Mouse (Mus musculus) CH12F3 (cell line): ENCODE measurements around the gene Myocd.

ENCODE experiments used
- in situ Hi-C: fragments of 300-500 bp; cut with MboI; formaldehyde crosslinking; loops from 2 replicates; pipeline ENCODE4 v1.14.3; 2020; ENCODE audit warnings: low sequenced_read_pairs

Myocd gene

GRCm38 (mm10) chr11:65148441-65148840 lies 121.3 kb downstream of the Myocd start:
- in situ Hi-C loops = no loop called here

- in situ Hi-C loops = no loop called here
Measured at GRCm38 (mm10) chr11:65142838-65143417, 126.9 kb downstream of the Myocd start.

- in situ Hi-C loops = no loop called here
Measured at GRCm38 (mm10) chr11:65139030-65139429, 130.8 kb downstream of the Myocd start.

GRCm38 (mm10) chr11:65137145-65137652 lies 132.6 kb downstream of the Myocd start:
- in situ Hi-C loops = no loop called here

- in situ Hi-C loops = no loop called here
Measured at GRCm38 (mm10) chr11:65135251-65135739, 134.5 kb downstream of the Myocd start.

GRCm38 (mm10) chr11:65133661-65134060 lies 136.1 kb downstream of the Myocd start:
- in situ Hi-C loops = no loop called here

- in situ Hi-C loops = no loop called here
Measured at GRCm38 (mm10) chr11:65129110-65129509, 140.7 kb downstream of the Myocd start.

- in situ Hi-C loops = no loop called here
Measured at GRCm38 (mm10) chr11:65128666-65129065, 141.1 kb downstream of the Myocd start.

- in situ Hi-C loops = no loop called here
Measured at GRCm38 (mm10) chr11:65126566-65126965, 143.2 kb downstream of the Myocd start.
